Mouse (Mus musculus): ENCODE measurements around the gene Psmb7. TPM values are rescaled to one million over a fixed set of nuclear protein-coding genes. Genes with fewer than 3 reads are reported as not detected.

Gene Psmb7
- polyA plus RNA-seq, 1 experiment from 2014 or later: 214 TPM

- peaks cover 48% of the 10 kb centered on the region for H3K4me1 ChIP-seq (ENCODE audit: control insufficient read depth, insufficient read depth, low read length)
- H3K27me3 ChIP-seq (ENCODE audit: control insufficient read depth, insufficient read depth, low read length): no peaks in the 10 kb centered on the region
- H3K4me2 ChIP-seq (ENCODE audit: low read depth, low read length): no peak overlapping the region; the same call in 1 of the 2 replicates
- WGBS: 20% methylated on average over 6 of the region's 6 CpGs
- peak overlapping the region; percentile 49 for H3K27ac ChIP-seq (ENCODE audit: low read length)
- H3K36me3 ChIP-seq (ENCODE audit: control insufficient read depth, insufficient read depth): 0 out of 2 replicates have a peak, but pooled peaks cover 2% of the 10 kb centered on the region
- no peaks in the 10 kb centered on the region for H3K9me3 ChIP-seq (replicated peaks; ENCODE audit: control insufficient read depth, low read length)
- ATAC-seq (replicated peaks; ENCODE audit: extremely low read depth, insufficient read depth, low FRiP score): peak; percentile 76; the same call in 1 of the 2 replicates
- no peak overlapping the region for H3K4me3 ChIP-seq (ENCODE audit: low read length)
- no peak overlapping the region; the same call in 1 of the 2 replicates for H3K9ac ChIP-seq (ENCODE audit: low read length)
Measured at GRCm38 (mm10) chr2:38546222-38546621, 97.7 kb downstream of the Psmb7 start.

- Histone ChIP-seq H3K36me3 (ENCODE audit: control insufficient read depth, insufficient read depth) (no peaks in the 10 kb centered on the region), H3K4me3 (ENCODE audit: low read length) (no peak overlapping the region), H3K4me1 (ENCODE audit: control insufficient read depth, insufficient read depth, low read length) (peaks cover 53% of the 10 kb centered on the region), H3K27me3 (ENCODE audit: control insufficient read depth, insufficient read depth, low read length) (no peaks in the 10 kb centered on the region), H3K9me3 (replicated peaks; ENCODE audit: control insufficient read depth, low read length) (no peaks in the 10 kb centered on the region), H3K27ac (ENCODE audit: low read length) (peak overlapping the region; percentile 49), H3K4me2 (ENCODE audit: low read depth, low read length) (no peak overlapping the region), H3K9ac (ENCODE audit: low read length) (no peak overlapping the region; the same call in 1 of the 2 replicates)
- ATAC-seq (replicated peaks; ENCODE audit: extremely low read depth, insufficient read depth, low FRiP score): no peak
Measured at GRCm38 (mm10) chr2:38545706-38546105, 98.2 kb downstream of the Psmb7 start.

- no peak overlapping the region for H3K27ac ChIP-seq (ENCODE audit: low read length)
- WGBS: 81% methylated on average over 6 of the region's 6 CpGs
- ATAC-seq (replicated peaks; ENCODE audit: extremely low read depth, insufficient read depth, low FRiP score): no peak
- no peaks in the 10 kb centered on the region for H3K36me3 ChIP-seq (ENCODE audit: control insufficient read depth, insufficient read depth)
- peaks cover 60% of the 10 kb centered on the region for H3K4me1 ChIP-seq (ENCODE audit: control insufficient read depth, insufficient read depth, low read length)
- no peak overlapping the region for H3K9ac ChIP-seq (ENCODE audit: low read length)
- no peaks in the 10 kb centered on the region for H3K27me3 ChIP-seq (ENCODE audit: control insufficient read depth, insufficient read depth, low read length)
- H3K4me3 ChIP-seq (ENCODE audit: low read length): no peak overlapping the region
- H3K9me3 ChIP-seq (replicated peaks; ENCODE audit: control insufficient read depth, low read length): no peaks in the 10 kb centered on the region
- no peak overlapping the region for H3K4me2 ChIP-seq (ENCODE audit: low read depth, low read length)
Measured at GRCm38 (mm10) chr2:38544982-38545381, 98.9 kb downstream of the Psmb7 start.

GRCm38 (mm10) chr2:38544341-38544740, 99.5 kb downstream of the Psmb7 start:
- Histone ChIP-seq H3K36me3 (ENCODE audit: control insufficient read depth, insufficient read depth) (no peaks in the 10 kb centered on the region), H3K9ac (ENCODE audit: low read length) (no peak overlapping the region), H3K27me3 (ENCODE audit: control insufficient read depth, insufficient read depth, low read length) (no peaks in the 10 kb centered on the region), H3K9me3 (replicated peaks; ENCODE audit: control insufficient read depth, low read length) (no peaks in the 10 kb centered on the region), H3K4me3 (ENCODE audit: low read length) (no peak overlapping the region), H3K27ac (ENCODE audit: low read length) (no peak overlapping the region), H3K4me2 (ENCODE audit: low read depth, low read length) (no peak overlapping the region), H3K4me1 (ENCODE audit: control insufficient read depth, insufficient read depth, low read length) (peaks cover 64% of the 10 kb centered on the region)
- no peak for ATAC-seq (replicated peaks; ENCODE audit: extremely low read depth, insufficient read depth, low FRiP score)

GRCm38 (mm10) chr2:38543158-38543557, 100.7 kb downstream of the Psmb7 start:
- H3K4me1 ChIP-seq (ENCODE audit: control insufficient read depth, insufficient read depth, low read length): peaks cover 61% of the 10 kb centered on the region

GRCm38 (mm10) chr2:38542366-38542765, 101.5 kb downstream of the Psmb7 start:
- Histone ChIP-seq H3K4me3 (ENCODE audit: low read length) (no peak overlapping the region), H3K36me3 (ENCODE audit: control insufficient read depth, insufficient read depth) (no peaks in the 10 kb centered on the region)
- 25% methylated on average over 1 of the region's 1 CpGs for WGBS

More at GRCm38 (mm10) chr2:38543158-38543557, 100.7 kb downstream of the Psmb7 start:
- Histone ChIP-seq H3K27me3 (ENCODE audit: control insufficient read depth, insufficient read depth, low read length) (no peaks in the 10 kb centered on the region), H3K36me3 (ENCODE audit: control insufficient read depth, insufficient read depth) (no peaks in the 10 kb centered on the region), H3K9ac (ENCODE audit: low read length) (no peak overlapping the region), H3K4me3 (ENCODE audit: low read length) (no peak overlapping the region), H3K27ac (ENCODE audit: low read length) (no peak overlapping the region), H3K4me2 (ENCODE audit: low read depth, low read length) (no peak overlapping the region), H3K9me3 (replicated peaks; ENCODE audit: control insufficient read depth, low read length) (no peaks in the 10 kb centered on the region)
- ATAC-seq (replicated peaks; ENCODE audit: extremely low read depth, insufficient read depth, low FRiP score): no peak
- WGBS: 89% methylated on average over 2 of the region's 2 CpGs

GRCm38 (mm10) chr2:38541570-38541969, 102.3 kb downstream of the Psmb7 start:
- ATAC-seq (replicated peaks; ENCODE audit: extremely low read depth, insufficient read depth, low FRiP score): no peak
- H3K9me3 ChIP-seq (replicated peaks; ENCODE audit: control insufficient read depth, low read length): no peaks in the 10 kb centered on the region
- no peak overlapping the region for H3K4me2 ChIP-seq (ENCODE audit: low read depth, low read length)
- WGBS: 54% methylated on average over 1 of the region's 1 CpGs
- H3K4me3 ChIP-seq (ENCODE audit: low read length): no peak overlapping the region
- H3K9ac ChIP-seq (ENCODE audit: low read length): peak overlapping the region; percentile 42; the same call in 1 of the 2 replicates
- H3K27ac ChIP-seq (ENCODE audit: low read length): peak overlapping the region; percentile 69
- H3K27me3 ChIP-seq (ENCODE audit: control insufficient read depth, insufficient read depth, low read length): no peaks in the 10 kb centered on the region
- H3K36me3 ChIP-seq (ENCODE audit: control insufficient read depth, insufficient read depth): no peaks in the 10 kb centered on the region
- H3K4me1 ChIP-seq (ENCODE audit: control insufficient read depth, insufficient read depth, low read length): peaks cover 60% of the 10 kb centered on the region

More at GRCm38 (mm10) chr2:38542366-38542765, 101.5 kb downstream of the Psmb7 start:
- Histone ChIP-seq H3K4me2 (ENCODE audit: low read depth, low read length) (no peak overlapping the region), H3K27me3 (ENCODE audit: control insufficient read depth, insufficient read depth, low read length) (no peaks in the 10 kb centered on the region), H3K9me3 (replicated peaks; ENCODE audit: control insufficient read depth, low read length) (no peaks in the 10 kb centered on the region), H3K27ac (ENCODE audit: low read length) (no peak overlapping the region), H3K4me1 (ENCODE audit: control insufficient read depth, insufficient read depth, low read length) (peaks cover 62% of the 10 kb centered on the region), H3K9ac (ENCODE audit: low read length) (no peak overlapping the region)
- ATAC-seq (replicated peaks; ENCODE audit: extremely low read depth, insufficient read depth, low FRiP score): no peak

- Histone ChIP-seq H3K4me3 (ENCODE audit: low read length) (no peak overlapping the region), H3K4me2 (ENCODE audit: low read depth, low read length) (peak overlapping the region; percentile 10; the same call in 1 of the 2 replicates), H3K36me3 (ENCODE audit: control insufficient read depth, insufficient read depth) (no peaks in the 10 kb centered on the region), H3K9me3 (replicated peaks; ENCODE audit: control insufficient read depth, low read length) (no peaks in the 10 kb centered on the region), H3K4me1 (ENCODE audit: control insufficient read depth, insufficient read depth, low read length) (peaks cover 60% of the 10 kb centered on the region), H3K27ac (ENCODE audit: low read length) (peak overlapping the region; percentile 69), H3K9ac (ENCODE audit: low read length) (0 out of 2 replicates have a peak overlapping the region, but pooled peaks have one; percentile 42), H3K27me3 (ENCODE audit: control insufficient read depth, insufficient read depth, low read length) (no peaks in the 10 kb centered on the region)
- peak; percentile 65 for ATAC-seq (replicated peaks; ENCODE audit: extremely low read depth, insufficient read depth, low FRiP score)
- 48% methylated on average over 3 of the region's 3 CpGs for WGBS
Measured at GRCm38 (mm10) chr2:38541101-38541500, 102.8 kb downstream of the Psmb7 start.

GRCm38 (mm10) chr2:38540666-38541065, 103.2 kb downstream of the Psmb7 start:
- Histone ChIP-seq H3K27ac (ENCODE audit: low read length) (peak overlapping the region; percentile 39; the same call in 1 of the 2 replicates), H3K9ac (ENCODE audit: low read length) (no peak overlapping the region), H3K9me3 (replicated peaks; ENCODE audit: control insufficient read depth, low read length) (no peaks in the 10 kb centered on the region), H3K4me2 (ENCODE audit: low read depth, low read length) (peak overlapping the region; percentile 10; the same call in 1 of the 2 replicates), H3K4me3 (ENCODE audit: low read length) (no peak overlapping the region), H3K27me3 (ENCODE audit: control insufficient read depth, insufficient read depth, low read length) (no peaks in the 10 kb centered on the region), H3K36me3 (ENCODE audit: control insufficient read depth, insufficient read depth) (no peaks in the 10 kb centered on the region), H3K4me1 (ENCODE audit: control insufficient read depth, insufficient read depth, low read length) (peaks cover 60% of the 10 kb centered on the region)
- no peak for ATAC-seq (replicated peaks; ENCODE audit: extremely low read depth, insufficient read depth, low FRiP score)
- WGBS: 65% methylated on average over 6 of the region's 6 CpGs
